Mouse (Mus musculus): ENCODE results near the gene Supt5. TPM values are rescaled to one million over a fixed set of nuclear protein-coding genes. Genes with fewer than 3 reads are reported as not detected.

Gene Supt5
- total and polyA plus RNA-seq, 3 experiments, result 35.5 to 111 (median 67.3) TPM

- peaks cover 17% of the 10 kb centered on the region for H3K79me2 ChIP-seq (replicated peaks; ENCODE audit: control insufficient read depth, extremely low read depth, insufficient read depth, poor library complexity, severe bottlenecking)
- dilution Hi-C loops (cut with MboI; ENCODE audit: extremely low pct_ligation_motif_present, extremely low pct_unique_long_range_greater_than_20kb, low sequenced_read_pairs), result no loop called here
- no peak for TF ChIP-seq ETS1 (conservative IDR thresholded peaks at IDR 0.05; ENCODE audit: low read depth, low read length)
- TF ChIP-seq POLR2AphosphoS2 (IDR thresholded peaks at IDR 0.05; ENCODE audit: low read depth, low read length), result no peak
- TF ChIP-seq NRF1 (IDR thresholded peaks at IDR 0.05; ENCODE audit: low read depth, low read length), result 0 out of 2 replicates have a peak, but pooled peaks have one; percentile 36
- peaks cover 55 to 66% of the 10 kb centered on the region in 2 experiments for H3K36me3 ChIP-seq (replicated peaks in 1 of 2; ENCODE audit: control insufficient read depth in 1 of 2, insufficient read depth in 1 of 2, low read length in 1 of 2)
- no peak overlapping the region for H3K27ac ChIP-seq (ENCODE audit: insufficient read depth, low read depth)
- no peaks in the 10 kb centered on the region for H3K9me3 ChIP-seq (replicated peaks; ENCODE audit: low read length)
- peak overlapping the region; percentile 90 for H3K9ac ChIP-seq (ENCODE audit: insufficient read depth, low read depth)
- peak overlapping the region; percentile 88 for H3K4me2 ChIP-seq (ENCODE audit: insufficient read depth, low read depth, poor library complexity, severe bottlenecking)
- peaks cover 3 to 12% of the 10 kb centered on the region in 2 experiments; a peak in 3 of 4 replicates for H3K4me1 ChIP-seq (ENCODE audit: control insufficient read depth in 1 of 2, insufficient read depth in 2 of 2)
- in situ Hi-C loops (cut with MboI; ENCODE audit: low pct_ligation_motif_present, low pct_unique_long_range_greater_than_20kb, low sequenced_read_pairs), result no loop called here
- H3K27me3 ChIP-seq (replicated peaks), result no peaks in the 10 kb centered on the region
- peak; percentile 34 for DNase-seq (ENCODE audit: extremely low read depth)
- H3K4me3 ChIP-seq (replicated peaks in 1 of 3; ENCODE audit: low read depth in 2 of 3, low read length in 2 of 3, poor library complexity in 1 of 3), result peak overlapping the region; percentile 87 to 94 (median 87)
Measured at GRCm38 (mm10) chr7:28311151-28311925, 27.2 kb downstream of the Supt5 start.

GRCm38 (mm10) chr7:28309737-28310136 is 28.8 kb downstream of the Supt5 start:
- Histone ChIP-seq H3K9me3 (replicated peaks; ENCODE audit: low read length) (no peaks in the 10 kb centered on the region), H3K27me3 (replicated peaks) (no peaks in the 10 kb centered on the region), H3K4me1 (ENCODE audit: control insufficient read depth in 1 of 2, insufficient read depth in 2 of 2) (peaks cover 3 to 12% of the 10 kb centered on the region in 2 experiments; a peak in 3 of 4 replicates), H3K79me2 (replicated peaks; ENCODE audit: control insufficient read depth, extremely low read depth, insufficient read depth, poor library complexity, severe bottlenecking) (peaks cover 17% of the 10 kb centered on the region), H3K27ac (ENCODE audit: insufficient read depth, low read depth) (no peak overlapping the region), H3K4me2 (ENCODE audit: insufficient read depth, low read depth, poor library complexity, severe bottlenecking) (no peak overlapping the region), H3K4me3 (replicated peaks in 1 of 3; ENCODE audit: low read depth in 2 of 3, low read length in 2 of 3, poor library complexity in 1 of 3) (no peak overlapping the region), H3K9ac (ENCODE audit: insufficient read depth, low read depth) (no peak overlapping the region), H3K36me3 (replicated peaks in 1 of 2; ENCODE audit: control insufficient read depth in 1 of 2, insufficient read depth in 1 of 2, low read length in 1 of 2) (peaks cover 50 to 66% of the 10 kb centered on the region in 2 experiments)
- TF ChIP-seq MEF2A (IDR thresholded peaks at IDR 0.05; ENCODE audit: borderline replicate concordance, low read depth, low read length), result no peak
- TF ChIP-seq CTCF (conservative IDR thresholded peaks at IDR 0.05 in 1 of 2, IDR thresholded peaks at IDR 0.05 in 1 of 2; ENCODE audit: low read depth in 2 of 2, low read length in 2 of 2), result no peak
- no peak for TF ChIP-seq JUND (conservative IDR thresholded peaks at IDR 0.05; ENCODE audit: low read depth, low read length)
- no peak for TF ChIP-seq ZKSCAN1 (IDR thresholded peaks at IDR 0.05; ENCODE audit: borderline replicate concordance, low read depth, low read length)
- TF ChIP-seq GABPA (IDR thresholded peaks at IDR 0.05; ENCODE audit: insufficient replicate concordance, low read depth, low read length), result no peak
- no peak for TF ChIP-seq TCF12 (IDR thresholded peaks at IDR 0.05; ENCODE audit: low read depth, low read length)
- no peak for TF ChIP-seq RAD21 (IDR thresholded peaks at IDR 0.05; ENCODE audit: low read depth, low read length)
- no peak for TF ChIP-seq POLR2A (IDR thresholded peaks at IDR 0.05; ENCODE audit: low read depth, low read length)
- TF ChIP-seq NELFE (IDR thresholded peaks at IDR 0.05; ENCODE audit: low read depth, low read length), result no peak
- no peak for TF ChIP-seq SMC3 (IDR thresholded peaks at IDR 0.05; ENCODE audit: low read depth, low read length)
- no peak for TF ChIP-seq JUN (IDR thresholded peaks at IDR 0.05; ENCODE audit: insufficient read depth, low read depth, low read length)
- TF ChIP-seq CHD1 (IDR thresholded peaks at IDR 0.05; ENCODE audit: low read depth, low read length), result no peak
- no peak for TF ChIP-seq USF2 (conservative IDR thresholded peaks at IDR 0.05; ENCODE audit: low read depth, low read length)
- no peak for TF ChIP-seq MAZ (IDR thresholded peaks at IDR 0.05; ENCODE audit: low read depth, low read length)
- TF ChIP-seq MAFK (IDR thresholded peaks at IDR 0.05; ENCODE audit: insufficient replicate concordance, low read length), result no peak
- no peak for TF ChIP-seq ZMIZ1 (IDR thresholded peaks at IDR 0.05; ENCODE audit: low read depth, low read length)
- TF ChIP-seq UBTF (IDR thresholded peaks at IDR 0.05; ENCODE audit: low read depth, low read length), result no peak
- in situ Hi-C loops (cut with MboI; ENCODE audit: low pct_ligation_motif_present, low pct_unique_long_range_greater_than_20kb, low sequenced_read_pairs) (no loop called here), dilution Hi-C loops (cut with MboI; ENCODE audit: extremely low pct_ligation_motif_present, extremely low pct_unique_long_range_greater_than_20kb, low sequenced_read_pairs) (no loop called here)
- no peak for DNase-seq (ENCODE audit: extremely low read depth)
